Mouse (Mus musculus) cerebellum, adult 9-10 months (tissue): Measurements from ENCODE around the gene Ggcx.
A peak's percentile ranks its signal among the peaks of the same experiment; 100 is the strongest.
"Not testable (repeated sequence)": the region's sequence is repeated elsewhere in the genome, so short reads cannot be mapped to it uniquely, and the experiment has no call there.

ENCODE experiments used
- DNase-seq: peaks from one replicate; pipeline ENCODE4 v3.0.0; 2022

Ggcx gene

GRCm38 (mm10) chr6:72430989-72431921, 17.1 kb downstream of the Ggcx start:
- no peak for DNase-seq

- DNase-seq: no peak
Measured at GRCm38 (mm10) chr6:72432153-72432552, 18.0 kb downstream of the Ggcx start.

- DNase-seq: no peak
Measured at GRCm38 (mm10) chr6:72438226-72438625, 24.1 kb downstream of the Ggcx start.

- DNase-seq: peak; percentile 93
Measured at GRCm38 (mm10) chr6:72438862-72439354, 24.8 kb downstream of the Ggcx start.

- peak; percentile 96 for DNase-seq
Measured at GRCm38 (mm10) chr6:72439355-72440185, 25.5 kb downstream of the Ggcx start, which contains the start of gene Mat2a. TSS of gene Mat2a (minus strand) at chr6:72439558.

- no peak for DNase-seq
Measured at GRCm38 (mm10) chr6:72440186-72440990, 26.3 kb downstream of the Ggcx start.

DNA sequence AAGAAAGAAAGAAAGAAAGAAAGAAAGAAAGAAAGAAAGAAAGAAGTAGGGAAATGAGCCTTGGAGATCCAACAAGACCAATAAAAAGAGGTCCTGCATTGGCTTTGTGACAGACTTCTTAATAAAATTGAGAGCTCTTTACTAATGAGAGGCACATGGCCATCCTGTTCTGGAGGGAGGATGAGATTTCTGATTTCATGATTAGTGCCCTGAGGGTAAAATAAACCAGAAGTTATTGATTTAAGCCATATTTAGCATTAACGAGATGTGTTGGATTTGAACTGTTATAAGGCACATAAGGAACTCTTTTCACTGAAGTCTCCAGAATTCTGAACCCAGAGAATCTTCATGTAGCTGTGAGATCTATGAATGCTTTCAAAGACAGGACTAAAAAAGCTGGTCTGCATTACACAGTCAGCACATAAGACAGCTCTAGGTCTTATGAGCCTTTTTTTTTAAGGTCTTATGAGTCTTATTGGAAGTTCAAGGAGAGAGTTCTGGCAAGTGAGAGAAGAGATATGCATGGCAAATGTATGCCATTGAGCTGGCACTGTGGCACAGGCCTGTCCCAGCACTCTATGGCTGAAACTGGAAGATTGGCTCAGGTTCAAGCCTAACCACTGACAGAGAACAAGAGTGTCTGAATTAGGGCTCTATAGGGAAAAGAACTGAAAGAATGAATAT, 29.0 kb downstream of the Ggcx start:
- DNase-seq: no peak

- no peak for DNase-seq
Measured at GRCm38 (mm10) chr6:72445011-72445410, 30.9 kb downstream of the Ggcx start.

DNA sequence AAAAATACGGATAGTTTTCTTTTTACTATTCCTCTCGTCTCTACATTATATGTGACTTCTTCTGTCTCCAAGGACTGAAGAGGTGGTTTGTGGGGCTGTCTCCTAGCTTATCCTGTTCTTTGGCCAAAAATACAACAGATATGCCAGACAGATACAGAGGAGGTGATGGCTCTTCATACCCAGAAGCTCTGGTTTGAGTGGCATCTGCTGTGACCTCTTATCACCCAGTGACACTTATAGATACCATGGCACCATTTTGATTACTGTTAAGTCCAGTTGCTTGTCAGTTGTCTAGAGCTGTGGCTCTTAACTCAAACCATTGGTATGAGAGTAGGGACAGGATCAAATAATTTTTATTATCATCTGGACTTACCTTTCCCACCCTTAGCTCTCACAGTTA, 33.4 kb downstream of the Ggcx start:
- no peak for DNase-seq

DNA sequence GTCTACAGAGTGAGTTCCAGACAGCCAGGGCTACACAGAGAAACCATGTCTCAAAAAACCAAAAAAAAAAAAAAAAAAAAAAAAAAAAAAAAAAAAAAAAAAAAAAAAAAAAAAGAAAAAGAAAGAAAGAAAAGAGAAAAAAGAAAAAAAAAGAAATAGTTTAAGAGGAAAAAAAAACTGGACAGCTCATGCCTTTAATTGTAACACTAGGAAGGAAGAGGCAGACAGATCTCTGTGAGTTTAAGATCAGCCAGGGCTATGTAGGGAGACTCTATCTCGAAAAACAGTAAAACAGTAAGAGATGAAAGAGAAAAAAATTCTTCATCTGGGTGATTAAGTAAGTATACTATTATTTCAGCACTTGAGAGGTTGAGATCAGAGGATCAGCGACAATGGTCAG, 37.7 kb downstream of the Ggcx start:
- DNase-seq: not testable (repeated sequence)

GRCm38 (mm10) chr6:72452329-72452728, 38.2 kb downstream of the Ggcx start:
- DNase-seq: no peak

- DNase-seq: no peak
Measured at GRCm38 (mm10) chr6:72453578-72453977, 39.5 kb downstream of the Ggcx start.

- no peak for DNase-seq
Measured at GRCm38 (mm10) chr6:72454072-72454746, 40.1 kb downstream of the Ggcx start.

GRCm38 (mm10) chr6:72454833-72455373, 40.8 kb downstream of the Ggcx start:
- no peak for DNase-seq

DNA sequence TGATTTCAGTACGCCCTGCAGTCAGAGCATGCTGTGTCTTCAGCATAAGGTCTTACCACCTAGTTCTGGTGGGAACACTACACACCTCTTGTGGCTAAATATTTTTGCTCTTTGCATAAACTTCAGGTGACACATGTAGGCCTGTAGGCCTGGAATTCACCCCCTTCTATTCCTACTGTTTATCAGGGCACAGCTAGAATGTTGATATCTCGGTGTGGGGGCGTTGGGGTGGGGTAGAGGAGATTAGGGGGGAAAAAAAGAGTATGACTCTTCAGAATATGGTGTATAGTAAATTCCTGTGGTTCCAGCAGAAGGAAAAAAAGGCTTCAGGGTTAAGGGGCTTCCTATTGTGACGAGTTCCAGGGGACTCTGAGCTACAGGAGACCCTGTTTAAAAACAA, 42.5 kb downstream of the Ggcx start:
- no peak for DNase-seq

- DNase-seq: no peak
Measured at GRCm38 (mm10) chr6:72458418-72458817, 44.3 kb downstream of the Ggcx start.

DNA sequence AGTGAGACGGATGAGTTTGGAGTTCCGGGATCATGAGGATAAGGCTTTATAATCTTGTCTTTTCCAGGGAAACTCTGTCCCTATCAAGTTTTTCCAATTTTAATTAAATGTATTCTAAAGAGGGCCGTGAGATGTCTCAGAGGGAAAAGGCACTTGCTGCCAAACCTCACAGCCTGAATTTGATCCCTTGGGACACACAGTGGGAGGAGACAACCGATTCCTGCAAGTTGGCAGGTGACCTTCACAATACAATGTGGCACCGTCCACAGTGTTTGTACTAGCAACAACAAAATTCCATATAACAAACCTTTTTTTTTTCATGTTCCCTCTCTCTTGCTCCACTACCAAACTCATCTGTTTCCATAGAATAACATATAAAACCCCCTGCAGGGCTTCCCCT, 44.8 kb downstream of the Ggcx start:
- no peak for DNase-seq

- DNase-seq: no peak
Measured at GRCm38 (mm10) chr6:72460036-72460801, 46.1 kb downstream of the Ggcx start.

DNA sequence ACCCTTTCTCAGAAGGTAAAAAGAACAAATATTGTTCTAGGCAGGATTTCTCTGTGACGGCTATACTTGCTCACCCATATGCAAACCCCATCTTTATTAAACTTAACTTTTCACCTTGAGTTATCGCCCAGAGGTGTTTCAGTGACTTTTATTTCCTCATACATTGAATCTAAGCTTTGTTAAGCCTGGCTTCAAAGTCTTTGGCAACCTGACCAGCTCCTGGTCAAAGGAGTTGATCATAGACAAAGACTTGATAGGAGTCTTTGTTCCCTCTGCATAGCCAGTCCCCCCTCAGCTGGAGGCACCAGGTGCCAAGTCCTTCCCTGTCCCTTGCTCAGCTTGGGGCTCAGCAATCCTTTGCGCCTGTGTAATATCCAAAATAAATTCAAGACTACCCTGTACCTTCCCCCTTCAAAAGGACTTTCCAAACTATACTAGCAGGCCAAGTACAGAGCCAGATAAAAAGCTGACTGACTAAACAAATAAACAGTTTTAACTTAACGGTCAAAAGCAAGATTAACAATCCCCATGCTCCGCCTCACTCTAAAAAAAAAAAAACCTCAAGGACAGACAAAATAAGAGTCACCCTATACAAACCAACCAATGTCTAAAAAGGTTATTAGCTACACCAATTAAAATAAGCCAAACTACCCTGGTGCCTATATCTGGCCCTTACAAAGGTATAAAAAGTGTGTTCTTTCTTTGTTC, 48.6 kb downstream of the Ggcx start:
- not testable (repeated sequence) for DNase-seq
